29 mouse cellular contexts compared by ENCODE assay signal in genomic region chr2:172554211-172554610, GRCm38 (mm10). TPM values are rescaled to one million over a fixed set of nuclear protein-coding genes. Genes with fewer than 3 reads are reported as not detected.
DNase-seq lines count a peak whose midpoint lies in the region; ATAC-seq lines count a peak whose summit lies in the region.
"Had no signal": no experiment of that assay in that cellular context is flagged by ENCODE, and none has a peak within 500 bp of the region (broad histone marks: within the 10 kb centered on the region; RNA-seq: fewer than 3 reads in every experiment).

No protein-coding gene starts in this region.

- H3K27me3 ChIP-seq in midbrain, embryonic 11.5 days (ENCODE audit: control insufficient read depth, insufficient read depth, low read length) = peaks cover 88% of the 10 kb centered on the region
- peaks cover 85% of the 10 kb centered on the region for H3K27me3 ChIP-seq in midbrain, embryonic 15.5 days (replicated peaks)
- H3K27me3 ChIP-seq in forebrain, embryonic 11.5 days (ENCODE audit: control insufficient read depth, insufficient read depth, low read length) = peaks cover 40% of the 10 kb centered on the region
- H3K27me3 ChIP-seq in forebrain, embryonic 14.5 days (replicated peaks; ENCODE audit: control insufficient read depth, insufficient read depth, low read length) = peaks cover 37% of the 10 kb centered on the region
- peaks cover 83% of the 10 kb centered on the region for H3K27me3 ChIP-seq in limb, embryonic 10.5 days (ENCODE audit: low read depth, poor library complexity, severe bottlenecking)

- H3K9ac ChIP-seq in midbrain, embryonic 11.5 days (ENCODE audit: low read length) = no peak overlapping the region
- no peak overlapping the region for H3K9ac ChIP-seq in midbrain, embryonic 15.5 days
- H3K9ac ChIP-seq in forebrain, embryonic 11.5 days (ENCODE audit: low read length) = no peak overlapping the region
- no peak overlapping the region for H3K9ac ChIP-seq in forebrain, embryonic 14.5 days (ENCODE audit: low read length)
- H3K9ac ChIP-seq: heart, embryonic 12.5 days; heart, embryonic 15.5 days; hindbrain, embryonic 13.5 days; intestine, embryonic 15.5 days had no signal

- no peak for ATAC-seq in midbrain, embryonic 11.5 days (ENCODE audit: low FRiP score)
- no peak for ATAC-seq in midbrain, embryonic 15.5 days (replicated peaks)
- no peak for ATAC-seq in forebrain, embryonic 11.5 days (replicated peaks; ENCODE audit: low FRiP score)
- peak; percentile 7; the same call in 1 of the 2 replicates for ATAC-seq in forebrain, embryonic 14.5 days
- ATAC-seq: CD4-positive, CD25-positive, alpha-beta regulatory T cell, adult 4 months; hindbrain, embryonic 16.5 days; intestine, embryonic 15.5 days; Patski had no signal

- WGBS in midbrain, embryonic 11.5 days = 61% methylated on average over 9 of the region's 9 CpGs
- 55% methylated on average over 9 of the region's 9 CpGs for WGBS in midbrain, embryonic 15.5 days
- WGBS in forebrain, embryonic 11.5 days = 61% methylated on average over 9 of the region's 9 CpGs
- 18% methylated on average over 9 of the region's 9 CpGs for whole genome bisulfite sequencing in forebrain, embryonic 14.5 days
- 80% methylated on average over 9 of the region's 9 CpGs for WGBS in limb, embryonic 10.5 days

- no peak overlapping the region for H3K27ac ChIP-seq in midbrain, embryonic 11.5 days (ENCODE audit: low read depth, low read length)
- H3K27ac ChIP-seq in midbrain, embryonic 15.5 days = no peak overlapping the region
- no peak overlapping the region for H3K27ac ChIP-seq in forebrain, embryonic 11.5 days (ENCODE audit: low read depth, low read length)
- H3K27ac ChIP-seq in forebrain, embryonic 14.5 days (ENCODE audit: low read depth, low read length) = 0 out of 2 replicates have a peak overlapping the region, but pooled peaks have one; percentile 15
- H3K27ac ChIP-seq in limb, embryonic 10.5 days = 0 out of 2 replicates have a peak overlapping the region, but pooled peaks have one; percentile 19
- H3K27ac ChIP-seq: heart, embryonic 15.5 days; hindbrain, embryonic 10.5 days; hindbrain, embryonic 13.5 days; intestine, embryonic 15.5 days had no signal

- H3K4me2 ChIP-seq in midbrain, embryonic 11.5 days = no peak overlapping the region
- no peak overlapping the region for H3K4me2 ChIP-seq in midbrain, embryonic 15.5 days
- H3K4me2 ChIP-seq in forebrain, embryonic 11.5 days (ENCODE audit: low read depth, low read length, severe bottlenecking) = peak overlapping the region; percentile 9; the same call in 1 of the 2 replicates
- H3K4me2 ChIP-seq in forebrain, embryonic 14.5 days (ENCODE audit: low read length) = peak overlapping the region; percentile 65
- H3K4me2 ChIP-seq: heart, embryonic 12.5 days; heart, embryonic 15.5 days; hindbrain, embryonic 13.5 days; intestine, embryonic 15.5 days had no signal

- peaks cover 19% of the 10 kb centered on the region for H3K4me1 ChIP-seq in midbrain, embryonic 11.5 days (ENCODE audit: control insufficient read depth, insufficient read depth, low read length)
- H3K4me1 ChIP-seq in midbrain, embryonic 15.5 days = peaks cover 24% of the 10 kb centered on the region
- H3K4me1 ChIP-seq in forebrain, embryonic 11.5 days (replicated peaks; ENCODE audit: control insufficient read depth, insufficient read depth, low read length) = peaks cover 30% of the 10 kb centered on the region
- H3K4me1 ChIP-seq in forebrain, embryonic 14.5 days (ENCODE audit: control insufficient read depth, insufficient read depth, low read length) = peaks cover 23% of the 10 kb centered on the region
- peaks cover 83% of the 10 kb centered on the region for H3K4me1 ChIP-seq in limb, embryonic 10.5 days

- no peak overlapping the region for H3K4me3 ChIP-seq in midbrain, embryonic 11.5 days (ENCODE audit: low read depth, low read length)
- H3K4me3 ChIP-seq in midbrain, embryonic 15.5 days = no peak overlapping the region
- H3K4me3 ChIP-seq in forebrain, embryonic 11.5 days (ENCODE audit: low read depth, low read length) = no peak overlapping the region
- no peak overlapping the region for H3K4me3 ChIP-seq in forebrain, embryonic 14.5 days (ENCODE audit: low read depth, low read length)
- H3K4me3 ChIP-seq in limb, embryonic 10.5 days = no peak overlapping the region
- H3K4me3 ChIP-seq: heart, embryonic 12.5 days; heart, embryonic 15.5 days; hindbrain, embryonic 10.5 days; hindbrain, embryonic 13.5 days; intestine, embryonic 15.5 days had no signal

- peak; percentile 83 for DNase-seq in midbrain, embryonic 11.5 days (ENCODE audit: low spot score, missing footprints)
- DNase-seq in forebrain, embryonic 11.5 days (ENCODE audit: low spot score) = no peak
- peak; percentile 71 for DNase-seq in forebrain, embryonic 14.5 days (ENCODE audit: low spot score)
- no peak for DNase-seq in limb, embryonic 10.5 days (ENCODE audit: low spot score)
- DNase-seq in MN1 (ENCODE audit: low spot score) = no peak
- no peak for DNase-seq in spleen, adult 18-20 months
- no peak for DNase-seq in layer of hippocampus, postnatal 10 days (ENCODE audit: low spot score in 2 of 2)
- DNase-seq: adrenal gland, postnatal 10 days; adrenal gland, postnatal 36 days; cerebellum, adult 11 months; cerebellum, adult 2 months; cerebellum, adult 9-11 months; cerebellum, postnatal 25 days; gastrocnemius, postnatal 25 days; heart, adult 18-20 months; heart, postnatal 10 days; heart, postnatal 36 days had no signal

- no peaks in the 10 kb centered on the region for H3K9me3 ChIP-seq in midbrain, embryonic 11.5 days (ENCODE audit: control insufficient read depth, low read length)
- H3K9me3 ChIP-seq in midbrain, embryonic 15.5 days = no peaks in the 10 kb centered on the region
- no peaks in the 10 kb centered on the region for H3K9me3 ChIP-seq in forebrain, embryonic 11.5 days (ENCODE audit: control insufficient read depth, low read length)
- H3K9me3 ChIP-seq in forebrain, embryonic 14.5 days (replicated peaks; ENCODE audit: control insufficient read depth, low read length) = no peaks in the 10 kb centered on the region
- no peaks in the 10 kb centered on the region for H3K9me3 ChIP-seq in limb, embryonic 10.5 days (replicated peaks)
- H3K9me3 ChIP-seq: heart, embryonic 12.5 days; heart, embryonic 15.5 days; hindbrain, embryonic 10.5 days; hindbrain, embryonic 13.5 days; intestine, embryonic 15.5 days had no signal

- H3K36me3 ChIP-seq in midbrain, embryonic 11.5 days (ENCODE audit: control insufficient read depth, insufficient read depth, low read length) = no peaks in the 10 kb centered on the region
- H3K36me3 ChIP-seq in midbrain, embryonic 15.5 days (replicated peaks) = no peaks in the 10 kb centered on the region
- H3K36me3 ChIP-seq in forebrain, embryonic 11.5 days (ENCODE audit: control insufficient read depth, insufficient read depth, low read length) = no peaks in the 10 kb centered on the region; the same call in 1 of the 2 replicates
- H3K36me3 ChIP-seq in forebrain, embryonic 14.5 days (ENCODE audit: control insufficient read depth, insufficient read depth, low read length) = peaks cover 9% of the 10 kb centered on the region; the same call in 1 of the 2 replicates
- peaks cover 29% of the 10 kb centered on the region; the same call in 1 of the 2 replicates for H3K36me3 ChIP-seq in limb, embryonic 10.5 days
- H3K36me3 ChIP-seq: heart, embryonic 12.5 days; heart, embryonic 15.5 days; hindbrain, embryonic 10.5 days; hindbrain, embryonic 13.5 days; intestine, embryonic 15.5 days had no signal

RNA-seq across cellular contexts. Expression of gene Tfap2c, which starts 4.8 kb away (rescaled TPM):
- polyA plus RNA-seq in midbrain, embryonic 11.5 days (2014; fragmentation: Nextera tagmentation; extraction: Ambion mirVana) = 2.8 and 4.5 TPM in 2 replicates
- 0.34 and 0.79 TPM in 2 replicates for polyA plus RNA-seq in midbrain, embryonic 15.5 days (2015; fragmentation: Nextera tagmentation; extraction: Ambion mirVana)
- 45.1 and 46.5 TPM in 2 replicates for polyA plus RNA-seq in forebrain, embryonic 11.5 days (2014; fragmentation: Nextera tagmentation; extraction: Ambion mirVana)
- 20.6 and 21.8 TPM in 2 replicates for polyA plus RNA-seq in forebrain, embryonic 14.5 days (2014; fragmentation: Nextera tagmentation; extraction: Ambion mirVana)
- polyA plus RNA-seq in limb, embryonic 10.5 days (2016; fragmentation: Nextera tagmentation; extraction: Ambion mirVana) = 11.5 and 25.1 TPM in 2 replicates
- 1 to 10 TPM; 1.6 to 1.9 TPM for total RNA-seq in layer of hippocampus, postnatal 10 days (2021)
- total RNA-seq: adrenal gland, adult 18-20 months; adrenal gland, postnatal 10 days; adrenal gland, postnatal 36 days; common myeloid progenitor, adult 5-6 weeks; gastrocnemius, adult 8-10 months; gastrocnemius, postnatal 25 days; heart, adult 18-20 months; heart, postnatal 10 days; heart, postnatal 36 days had no signal

Comparison
In these comparisons a context has a peak if more than half of its experiments do, and no peak if none do; other contexts are left out.
1. DNase-seq: peak in midbrain, embryonic 11.5 days (single experiment) and forebrain, embryonic 14.5 days (single experiment); none in forebrain, embryonic 11.5 days (single experiment), limb, embryonic 10.5 days (single experiment), MN1 (single experiment), spleen, adult 18-20 months (0 of 2) and layer of hippocampus, postnatal 10 days (0 of 2).
2. H3K27ac ChIP-seq: peak in forebrain, embryonic 14.5 days (single experiment) and limb, embryonic 10.5 days (single experiment); none in midbrain, embryonic 11.5 days (single experiment), midbrain, embryonic 15.5 days (single experiment) and forebrain, embryonic 11.5 days (single experiment).
3. H3K4me2 ChIP-seq: peak in forebrain, embryonic 11.5 days (single experiment) and forebrain, embryonic 14.5 days (single experiment); none in midbrain, embryonic 11.5 days (single experiment) and midbrain, embryonic 15.5 days (single experiment).